Mouse (Mus musculus) Muller cell, postnatal 12 days (primary cell): Measurements from ENCODE around the gene Esp36.
"Not testable (repeated sequence)": the region's sequence is repeated elsewhere in the genome, so short reads cannot be mapped to it uniquely, and the experiment has no call there.

Experiments used
- DNase-seq: peaks from one replicate; pipeline ENCODE4 v3.0.0-alpha.2; 2015; ENCODE audit errors: inconsistent ontology term

Gene Esp36

GRCm38 (mm10) chr17:38420085-38420484, at the start of gene Esp36:
Gene Esp36 (minus strand): TSS chr17:38420185.
- DNase-seq: no peak

GRCm38 (mm10) chr17:38456206-38456605, 36.2 kb upstream of the Esp36 start:
- DNase-seq: not testable (repeated sequence)

GRCm38 (mm10) chr17:38450688-38451087, 30.7 kb upstream of the Esp36 start:
- no peak for DNase-seq

- no peak for DNase-seq
These were observed 13.8 kb downstream of the Esp36 start for GRCm38 (mm10) chr17:38406135-38406534.

DNA sequence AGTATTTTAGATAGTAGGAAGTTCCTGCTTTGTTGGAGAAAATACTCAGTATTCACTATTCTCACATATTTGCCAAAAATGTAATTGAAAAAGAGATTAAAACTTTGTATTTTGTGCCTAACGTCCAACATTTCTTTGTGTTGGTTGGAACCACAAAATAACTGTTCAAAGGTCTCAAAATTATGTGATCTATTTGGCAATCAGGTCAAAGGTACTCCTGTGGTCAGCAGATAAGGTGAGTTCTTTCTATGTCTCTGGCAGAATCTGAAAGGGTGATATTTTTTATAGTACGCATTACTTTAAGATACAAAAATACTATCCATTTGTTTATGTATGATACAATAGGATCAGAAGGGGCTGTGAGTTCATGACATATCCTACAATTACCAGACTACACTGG, 28.2 kb downstream of the Esp36 start:
- DNase-seq: no peak
